Mouse (Mus musculus): ENCODE data around the gene Xlr3b. TPM values are rescaled to one million over a fixed set of nuclear protein-coding genes. Genes with fewer than 3 reads are reported as not detected.
A peak's percentile ranks its signal among the peaks of the same experiment; 100 is the strongest.
"Not testable (repeated sequence)": the region's sequence is repeated elsewhere in the genome, so short reads cannot be mapped to it uniquely, and the experiment has no call there.

The Xlr3b gene
- total RNA-seq (2021) (under 1 TPM; 0.25 to 0.99 TPM), polyA plus RNA-seq (2012; rRNA removed) (0.35 and 0.59 TPM in 2 replicates)
- long read RNA-seq, partial matches to known transcripts, result 0 of 1 reads
- long read RNA-seq, other reads (novel, unspliced or antisense), result 1 of 1 reads

DNA sequence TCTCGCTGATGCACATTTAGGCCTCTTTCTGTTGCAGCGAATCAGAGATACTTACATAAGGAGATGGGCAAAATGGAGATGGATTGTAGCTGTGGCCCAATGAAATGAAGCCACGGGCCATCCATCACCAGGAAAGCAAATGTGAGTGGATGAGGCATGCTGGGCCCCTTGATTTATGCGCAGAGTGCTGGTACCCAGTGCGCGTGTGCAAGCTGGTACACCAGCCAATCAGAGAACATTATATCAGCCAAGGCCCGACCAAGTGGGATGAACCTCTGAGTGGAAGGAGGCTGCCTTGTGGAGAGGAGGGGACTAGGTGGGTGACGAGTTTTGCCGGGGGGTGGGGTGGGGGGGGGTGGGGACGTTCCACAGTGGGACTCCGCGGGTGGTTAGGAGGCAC is at the start of gene Xlr3b:
Gene Xlr3b (plus strand): TSS at position 274 of the 400 bp plus-strand sequence.
- H3K4me3 ChIP-seq; H3K27ac ChIP-seq; H3K9ac ChIP-seq (ENCODE audit: low read depth, low read length); H3K36me3 ChIP-seq (ENCODE audit: control insufficient read depth, insufficient read depth, low read length); H3K4me1 ChIP-seq (ENCODE audit: control insufficient read depth, insufficient read depth, low read length); intact Hi-C loops (cut with DNase I); H3K27me3 ChIP-seq (ENCODE audit: control insufficient read depth, insufficient read depth, low read length); H3K79me2 ChIP-seq (replicated peaks; ENCODE audit: control insufficient read depth, insufficient read depth, low read length): not testable (repeated sequence)
- DNase-seq, result peak in 1 of 2 experiments; percentile 29
- 80% methylated on average over 10 of the region's 12 CpGs for WGBS

GRCm38 (mm10) chrX:73143218-73143618 is 48.8 kb upstream of the Xlr3b start:
- H3K36me3 ChIP-seq (ENCODE audit: control insufficient read depth, insufficient read depth, low read length); DNase-seq; H3K4me3 ChIP-seq; H3K9ac ChIP-seq (ENCODE audit: low read depth, low read length); H3K27ac ChIP-seq; H3K4me1 ChIP-seq (ENCODE audit: control insufficient read depth, insufficient read depth, low read length); H3K79me2 ChIP-seq (replicated peaks; ENCODE audit: control insufficient read depth, insufficient read depth, low read length); H3K27me3 ChIP-seq (ENCODE audit: control insufficient read depth, insufficient read depth, low read length); intact Hi-C loops (cut with DNase I): not testable (repeated sequence)
- WGBS, result no CpG with 5 or more reads among the region's 7 CpGs

GRCm38 (mm10) chrX:73148496-73148895 is 43.5 kb upstream of the Xlr3b start, which contains the start of gene Xlr5b:
TSS of gene Xlr5b (plus strand) at chrX:73148796.
- H3K27ac ChIP-seq; H3K9ac ChIP-seq (ENCODE audit: low read depth, low read length); H3K4me1 ChIP-seq (ENCODE audit: control insufficient read depth, insufficient read depth, low read length); H3K4me3 ChIP-seq; H3K27me3 ChIP-seq (ENCODE audit: control insufficient read depth, insufficient read depth, low read length); intact Hi-C loops (cut with DNase I); H3K36me3 ChIP-seq (ENCODE audit: control insufficient read depth, insufficient read depth, low read length); H3K79me2 ChIP-seq (replicated peaks; ENCODE audit: control insufficient read depth, insufficient read depth, low read length); DNase-seq: not testable (repeated sequence)
- no CpG with 5 or more reads among the region's 20 CpGs for WGBS

GRCm38 (mm10) chrX:73149350-73149749 is 42.7 kb upstream of the Xlr3b start, which contains the start of gene DXBay18:
TSS of gene DXBay18 (minus strand) at chrX:73149450.
- H3K27ac ChIP-seq; H3K27me3 ChIP-seq (ENCODE audit: control insufficient read depth, insufficient read depth, low read length); H3K4me1 ChIP-seq (ENCODE audit: control insufficient read depth, insufficient read depth, low read length); intact Hi-C loops (cut with DNase I); H3K4me3 ChIP-seq; DNase-seq; H3K79me2 ChIP-seq (replicated peaks; ENCODE audit: control insufficient read depth, insufficient read depth, low read length); H3K36me3 ChIP-seq (ENCODE audit: control insufficient read depth, insufficient read depth, low read length); H3K9ac ChIP-seq (ENCODE audit: low read depth, low read length): not testable (repeated sequence)
- WGBS, result no CpG with 5 or more reads among the region's 7 CpGs

DNA sequence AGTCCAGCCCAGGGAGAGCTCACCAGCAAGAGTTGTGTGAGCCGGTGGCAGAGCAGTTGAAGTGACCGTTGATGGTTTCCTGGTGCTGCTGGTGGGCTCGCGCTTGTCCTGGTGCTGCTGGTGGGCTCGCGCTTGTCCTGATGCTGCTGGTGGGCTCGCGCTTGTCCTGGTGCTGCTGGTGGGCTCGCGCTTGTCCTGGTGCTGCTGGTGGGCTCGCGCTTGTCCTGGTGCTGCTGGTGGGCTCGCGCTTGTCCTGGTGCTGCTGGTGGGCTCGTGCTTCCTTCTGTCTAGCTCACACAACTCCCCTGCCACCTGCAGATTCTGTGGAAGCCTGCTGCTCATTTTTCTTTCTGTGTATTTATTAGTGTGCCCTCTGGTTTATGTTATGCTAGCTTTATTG is 15.1 kb upstream of the Xlr3b start, which contains the start of gene Spin2d:
Gene Spin2d (minus strand): TSS at position 101 of the 400 bp plus-strand sequence.
- H3K27ac ChIP-seq; DNase-seq; H3K4me3 ChIP-seq; H3K79me2 ChIP-seq (replicated peaks; ENCODE audit: control insufficient read depth, insufficient read depth, low read length); H3K27me3 ChIP-seq (ENCODE audit: control insufficient read depth, insufficient read depth, low read length); H3K36me3 ChIP-seq (ENCODE audit: control insufficient read depth, insufficient read depth, low read length); H3K9ac ChIP-seq (ENCODE audit: low read depth, low read length); H3K4me1 ChIP-seq (ENCODE audit: control insufficient read depth, insufficient read depth, low read length); intact Hi-C loops (cut with DNase I): not testable (repeated sequence)
- 63% methylated on average over 5 of the region's 15 CpGs for WGBS

GRCm38 (mm10) chrX:73213819-73214564 is 22.0 kb downstream of the Xlr3b start, which contains the start of gene Xlr4b:
TSS of gene Xlr4b (plus strand) at chrX:73214333.
- H3K9ac ChIP-seq (ENCODE audit: low read depth, low read length); H3K27ac ChIP-seq; H3K4me3 ChIP-seq; H3K4me1 ChIP-seq (ENCODE audit: control insufficient read depth, insufficient read depth, low read length); DNase-seq; H3K79me2 ChIP-seq (replicated peaks; ENCODE audit: control insufficient read depth, insufficient read depth, low read length); H3K27me3 ChIP-seq (ENCODE audit: control insufficient read depth, insufficient read depth, low read length); H3K36me3 ChIP-seq (ENCODE audit: control insufficient read depth, insufficient read depth, low read length); intact Hi-C loops (cut with DNase I): not testable (repeated sequence)
- 64% methylated on average over 19 of the region's 19 CpGs for WGBS

DNA sequence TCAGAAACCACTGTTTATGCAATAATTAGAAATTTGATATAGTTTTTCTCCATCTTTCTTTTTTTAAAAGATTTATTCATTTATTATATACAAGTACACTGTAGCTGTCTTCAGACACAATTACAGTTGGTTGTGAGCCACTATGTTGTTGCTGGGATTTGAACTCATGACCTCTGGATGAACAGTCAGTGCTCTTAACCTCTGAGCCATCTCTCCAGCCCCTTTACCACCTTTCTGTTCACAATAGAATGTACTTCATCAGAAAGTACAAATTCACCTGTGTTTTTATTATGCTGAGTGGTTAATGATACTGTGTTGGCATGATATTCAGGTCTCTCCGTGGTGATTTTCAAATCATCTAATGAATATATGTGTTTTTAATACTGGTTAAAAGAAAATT is 33.4 kb downstream of the Xlr3b start:
- TF ChIP-seq EP300 (IDR thresholded peaks at IDR 0.05; ENCODE audit: insufficient read depth, low read depth, low read length) (no peak), CTCF (IDR thresholded peaks at IDR 0.05) (no peak), POLR2A (IDR thresholded peaks at IDR 0.05; ENCODE audit: insufficient read depth, low read depth, low read length) (no peak)
- Histone ChIP-seq H3K27ac (no peak overlapping the region), H3K4me1 (ENCODE audit: control insufficient read depth, insufficient read depth, low read length) (no peaks in the 10 kb centered on the region; the same call in 1 of the 2 replicates), H3K27me3 (ENCODE audit: control insufficient read depth, insufficient read depth, low read length) (no peaks in the 10 kb centered on the region), H3K9ac (ENCODE audit: low read depth, low read length) (no peak overlapping the region), H3K36me3 (ENCODE audit: control insufficient read depth, insufficient read depth, low read length) (no peaks in the 10 kb centered on the region; the same call in 1 of the 2 replicates), H3K4me3 (no peak overlapping the region), H3K79me2 (replicated peaks; ENCODE audit: control insufficient read depth, insufficient read depth, low read length) (no peaks in the 10 kb centered on the region)
- no peak for DNase-seq
- intact Hi-C loops (cut with DNase I), result loop anchor here (10.0 kb wide), 1 partner anchor 119 kb away; the partner anchor contains the start of gene Zfp275
- WGBS, result 56% methylated on average over 1 of the region's 1 CpGs
